Comparison of ENCODE assay signal across 24 mouse cellular contexts in genomic region chr13:6992323-6992994, GRCm38 (mm10).
DNase-seq lines count a peak whose midpoint lies in the region; ATAC-seq lines count a peak whose summit lies in the region.
"Had no signal": no experiment of that assay in that cellular context is flagged by ENCODE, and none has a peak within 500 bp of the region (broad histone marks: within the 10 kb centered on the region; RNA-seq: fewer than 3 reads in every experiment).

No protein-coding gene starts in this region.

- H3K4me2 ChIP-seq in forebrain, embryonic 14.5 days (ENCODE audit: low read length) = no peak overlapping the region
- no peak overlapping the region for H3K4me2 ChIP-seq in hindbrain, embryonic 12.5 days (replicated peaks)
- H3K4me2 ChIP-seq in hindbrain, embryonic 14.5 days (replicated peaks) = no peak overlapping the region
- H3K4me2 ChIP-seq in neural tube, embryonic 12.5 days (replicated peaks) = no peak overlapping the region
- H3K4me2 ChIP-seq: embryonic facial prominence, embryonic 15.5 days; hindbrain, embryonic 15.5 days; limb, embryonic 12.5 days; liver, embryonic 13.5 days; lung, embryonic 14.5 days had no signal

- H3K4me3 ChIP-seq in forebrain, embryonic 10.5 days = no peak overlapping the region
- H3K4me3 ChIP-seq in forebrain, embryonic 14.5 days (ENCODE audit: low read depth, low read length) = no peak overlapping the region
- no peak overlapping the region for H3K4me3 ChIP-seq in hindbrain, embryonic 12.5 days
- no peak overlapping the region for H3K4me3 ChIP-seq in hindbrain, embryonic 14.5 days (replicated peaks; ENCODE audit: low read length)
- H3K4me3 ChIP-seq in embryonic facial prominence, embryonic 10.5 days = no peak overlapping the region
- no peak overlapping the region for H3K4me3 ChIP-seq in neural tube, embryonic 12.5 days
- H3K4me3 ChIP-seq: embryonic facial prominence, embryonic 15.5 days; hindbrain, embryonic 15.5 days; limb, embryonic 12.5 days; liver, embryonic 13.5 days; midbrain, embryonic 10.5 days had no signal

- H3K36me3 ChIP-seq in forebrain, embryonic 10.5 days (replicated peaks) = no peaks in the 10 kb centered on the region
- H3K36me3 ChIP-seq in forebrain, embryonic 14.5 days (ENCODE audit: control insufficient read depth, insufficient read depth, low read length) = no peaks in the 10 kb centered on the region
- no peaks in the 10 kb centered on the region for H3K36me3 ChIP-seq in hindbrain, embryonic 12.5 days
- H3K36me3 ChIP-seq in hindbrain, embryonic 14.5 days (replicated peaks; ENCODE audit: control insufficient read depth, insufficient read depth) = no peaks in the 10 kb centered on the region
- H3K36me3 ChIP-seq in embryonic facial prominence, embryonic 10.5 days (replicated peaks) = no peaks in the 10 kb centered on the region
- H3K36me3 ChIP-seq in neural tube, embryonic 12.5 days = no peaks in the 10 kb centered on the region
- H3K36me3 ChIP-seq: embryonic facial prominence, embryonic 15.5 days; G1E; hindbrain, embryonic 15.5 days; limb, embryonic 12.5 days; liver, embryonic 13.5 days; midbrain, embryonic 10.5 days had no signal

- H3K4me1 ChIP-seq in forebrain, embryonic 10.5 days = peaks cover 17% of the 10 kb centered on the region
- H3K4me1 ChIP-seq in forebrain, embryonic 14.5 days (ENCODE audit: control insufficient read depth, insufficient read depth, low read length) = no peaks in the 10 kb centered on the region
- H3K4me1 ChIP-seq in hindbrain, embryonic 12.5 days = peaks cover 5% of the 10 kb centered on the region; the same call in 1 of the 2 replicates
- H3K4me1 ChIP-seq in hindbrain, embryonic 14.5 days (replicated peaks; ENCODE audit: control insufficient read depth, insufficient read depth, low read length) = peaks cover 8% of the 10 kb centered on the region; the same call in 1 of the 2 replicates
- peaks cover 24% of the 10 kb centered on the region for H3K4me1 ChIP-seq in embryonic facial prominence, embryonic 10.5 days
- H3K4me1 ChIP-seq in neural tube, embryonic 12.5 days = no peaks in the 10 kb centered on the region
- H3K4me1 ChIP-seq: embryonic facial prominence, embryonic 15.5 days; hindbrain, embryonic 15.5 days; limb, embryonic 12.5 days; liver, embryonic 13.5 days had no signal

- no peak for DNase-seq in forebrain, embryonic 10.5 days (ENCODE audit: extremely low spot score, low spot score)
- DNase-seq in forebrain, embryonic 14.5 days (ENCODE audit: low spot score) = no peak
- DNase-seq in hindbrain, embryonic 14.5 days (ENCODE audit: low spot score) = no peak
- DNase-seq in embryonic facial prominence, embryonic 10.5 days (ENCODE audit: low spot score) = peak; percentile 38
- no peak for DNase-seq in cerebellum, postnatal 25 days
- DNase-seq in right cerebral cortex, adult 2 months (ENCODE audit: low spot score in 2 of 2) = no peak
- DNase-seq: adrenal gland, postnatal 14 days; cerebellum, adult 11-12 months; cerebellum, postnatal 14 days; gastrocnemius, postnatal 36 days; liver, embryonic 13.5 days; lung, embryonic 14.5 days; lung, postnatal 4 days; right cerebral cortex, postnatal 14 days; thymus, postnatal 4 days had no signal

- H3K27me3 ChIP-seq in forebrain, embryonic 10.5 days (ENCODE audit: poor library complexity, severe bottlenecking) = no peaks in the 10 kb centered on the region
- no peaks in the 10 kb centered on the region for H3K27me3 ChIP-seq in forebrain, embryonic 14.5 days (replicated peaks; ENCODE audit: control insufficient read depth, insufficient read depth, low read length)
- no peaks in the 10 kb centered on the region for H3K27me3 ChIP-seq in hindbrain, embryonic 12.5 days
- H3K27me3 ChIP-seq in hindbrain, embryonic 14.5 days (ENCODE audit: control insufficient read depth, insufficient read depth, low read length) = no peaks in the 10 kb centered on the region
- no peaks in the 10 kb centered on the region for H3K27me3 ChIP-seq in embryonic facial prominence, embryonic 10.5 days (replicated peaks; ENCODE audit: low read depth, poor library complexity, severe bottlenecking)
- H3K27me3 ChIP-seq in neural tube, embryonic 12.5 days (replicated peaks) = no peaks in the 10 kb centered on the region
- H3K27me3 ChIP-seq: embryonic facial prominence, embryonic 15.5 days; hindbrain, embryonic 15.5 days; limb, embryonic 12.5 days; liver, embryonic 13.5 days had no signal

- WGBS in forebrain, embryonic 10.5 days = 61% methylated on average over 12 of the region's 12 CpGs
- WGBS in forebrain, embryonic 14.5 days = 54% methylated on average over 12 of the region's 12 CpGs
- WGBS in hindbrain, embryonic 12.5 days = 44% methylated on average over 12 of the region's 12 CpGs
- WGBS in hindbrain, embryonic 14.5 days = 45% methylated on average over 12 of the region's 12 CpGs
- WGBS in embryonic facial prominence, embryonic 10.5 days = 39% methylated on average over 12 of the region's 12 CpGs
- WGBS in neural tube, embryonic 12.5 days = 49% methylated on average over 12 of the region's 12 CpGs

- H3K9me3 ChIP-seq in forebrain, embryonic 10.5 days = no peaks in the 10 kb centered on the region
- no peaks in the 10 kb centered on the region for H3K9me3 ChIP-seq in forebrain, embryonic 14.5 days (replicated peaks; ENCODE audit: control insufficient read depth, low read length)
- no peaks in the 10 kb centered on the region for H3K9me3 ChIP-seq in hindbrain, embryonic 12.5 days (replicated peaks)
- no peaks in the 10 kb centered on the region for H3K9me3 ChIP-seq in hindbrain, embryonic 14.5 days (ENCODE audit: control insufficient read depth, low read length)
- no peaks in the 10 kb centered on the region for H3K9me3 ChIP-seq in embryonic facial prominence, embryonic 10.5 days
- no peaks in the 10 kb centered on the region for H3K9me3 ChIP-seq in neural tube, embryonic 12.5 days
- H3K9me3 ChIP-seq: embryonic facial prominence, embryonic 15.5 days; G1E; hindbrain, embryonic 15.5 days; limb, embryonic 12.5 days; midbrain, embryonic 10.5 days had no signal

- H3K9ac ChIP-seq in forebrain, embryonic 14.5 days (ENCODE audit: low read length) = no peak overlapping the region
- no peak overlapping the region for H3K9ac ChIP-seq in hindbrain, embryonic 12.5 days
- H3K9ac ChIP-seq in hindbrain, embryonic 14.5 days = no peak overlapping the region
- H3K9ac ChIP-seq in neural tube, embryonic 12.5 days = no peak overlapping the region
- H3K9ac ChIP-seq: embryonic facial prominence, embryonic 15.5 days; hindbrain, embryonic 15.5 days; limb, embryonic 12.5 days; liver, embryonic 13.5 days; lung, embryonic 14.5 days had no signal

- peak overlapping the region; percentile 15; the same call in 1 of the 2 replicates for H3K27ac ChIP-seq in forebrain, embryonic 10.5 days
- H3K27ac ChIP-seq in forebrain, embryonic 14.5 days (ENCODE audit: low read depth, low read length) = no peak overlapping the region
- H3K27ac ChIP-seq in hindbrain, embryonic 12.5 days = peak overlapping the region; percentile 40; the same call in 1 of the 2 replicates
- no peak overlapping the region for H3K27ac ChIP-seq in hindbrain, embryonic 14.5 days
- no peak overlapping the region; the same call in 1 of the 2 replicates for H3K27ac ChIP-seq in embryonic facial prominence, embryonic 10.5 days (replicated peaks)
- no peak overlapping the region for H3K27ac ChIP-seq in neural tube, embryonic 12.5 days
- H3K27ac ChIP-seq: embryonic facial prominence, embryonic 15.5 days; hindbrain, embryonic 15.5 days; limb, embryonic 12.5 days; liver, embryonic 13.5 days had no signal

- no peak for ATAC-seq in forebrain, embryonic 14.5 days
- peak; percentile 58 for ATAC-seq in hindbrain, embryonic 12.5 days (ENCODE audit: low FRiP score)
- ATAC-seq in hindbrain, embryonic 14.5 days (ENCODE audit: low FRiP score) = no peak
- ATAC-seq in neural tube, embryonic 12.5 days (ENCODE audit: low FRiP score, low read depth) = peak; percentile 39; the same call in 1 of the 2 replicates
- ATAC-seq: activated CD4-positive, CD25-positive, alpha-beta regulatory T cell, adult 4 months; intestine, postnatal 0 days had no signal

Comparison
In these comparisons a context has a peak if more than half of its experiments do, and no peak if none do; other contexts are left out.
1. H3K27ac ChIP-seq: peak in forebrain, embryonic 10.5 days (single experiment) and hindbrain, embryonic 12.5 days (single experiment); none in forebrain, embryonic 14.5 days (single experiment), hindbrain, embryonic 14.5 days (single experiment), embryonic facial prominence, embryonic 10.5 days (single experiment) and neural tube, embryonic 12.5 days (single experiment).
2. ATAC-seq: peak in hindbrain, embryonic 12.5 days (single experiment) and neural tube, embryonic 12.5 days (single experiment); none in forebrain, embryonic 14.5 days (single experiment) and hindbrain, embryonic 14.5 days (single experiment).